Mouse (Mus musculus): Measurements from ENCODE around the gene Epm2aip1.

DNA sequence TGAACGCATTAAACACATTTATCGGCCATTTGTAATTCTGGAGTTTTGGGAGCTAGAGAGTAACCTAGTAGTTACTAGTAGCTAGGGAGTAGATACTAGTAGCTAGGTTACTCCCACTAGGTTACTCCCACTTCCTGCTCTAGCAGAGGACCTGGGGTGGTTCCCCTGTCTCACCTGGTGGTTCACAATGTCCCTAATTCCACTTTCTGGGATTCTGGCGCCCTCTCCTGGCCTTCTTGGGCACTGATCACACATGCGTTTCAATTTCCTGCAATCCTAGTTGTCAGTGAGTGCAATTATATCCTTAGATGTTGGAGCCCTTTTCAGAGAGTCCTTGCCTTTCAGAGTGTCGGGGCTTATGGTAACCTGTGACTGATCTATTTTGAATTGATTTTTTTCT, 42.5 kb downstream of the Epm2aip1 start:
- TF ChIP-seq POLR2A (IDR thresholded peaks at IDR 0.05; ENCODE audit: insufficient read length, low read depth) (no peak), POLR2AphosphoS2 (IDR thresholded peaks at IDR 0.05; ENCODE audit: insufficient read length, low read depth) (no peak), E2F4 (IDR thresholded peaks at IDR 0.05; ENCODE audit: insufficient read depth) (no peak), TCF12 (IDR thresholded peaks at IDR 0.05; ENCODE audit: insufficient read depth, poor library complexity, severe bottlenecking) (no peak), USF1 (IDR thresholded peaks at IDR 0.05; ENCODE audit: low read depth) (no peak), REST (IDR thresholded peaks at IDR 0.05; ENCODE audit: insufficient read depth, insufficient read length) (no peak), MAX (IDR thresholded peaks at IDR 0.05; ENCODE audit: low read depth) (no peak), CEBPB (IDR thresholded peaks at IDR 0.05; ENCODE audit: insufficient read depth, poor library complexity, severe bottlenecking) (no peak), MYOG (IDR thresholded peaks at IDR 0.05; ENCODE audit: control insufficient read depth in 1 of 3, insufficient read depth in 1 of 3, insufficient read length in 2 of 3, low read depth in 2 of 3) (no peak), TCF3 (IDR thresholded peaks at IDR 0.05; ENCODE audit: insufficient read length, low read depth) (no peak)
